ENCODE assay signal across 8 mouse cellular contexts in the genomic region with DNA sequence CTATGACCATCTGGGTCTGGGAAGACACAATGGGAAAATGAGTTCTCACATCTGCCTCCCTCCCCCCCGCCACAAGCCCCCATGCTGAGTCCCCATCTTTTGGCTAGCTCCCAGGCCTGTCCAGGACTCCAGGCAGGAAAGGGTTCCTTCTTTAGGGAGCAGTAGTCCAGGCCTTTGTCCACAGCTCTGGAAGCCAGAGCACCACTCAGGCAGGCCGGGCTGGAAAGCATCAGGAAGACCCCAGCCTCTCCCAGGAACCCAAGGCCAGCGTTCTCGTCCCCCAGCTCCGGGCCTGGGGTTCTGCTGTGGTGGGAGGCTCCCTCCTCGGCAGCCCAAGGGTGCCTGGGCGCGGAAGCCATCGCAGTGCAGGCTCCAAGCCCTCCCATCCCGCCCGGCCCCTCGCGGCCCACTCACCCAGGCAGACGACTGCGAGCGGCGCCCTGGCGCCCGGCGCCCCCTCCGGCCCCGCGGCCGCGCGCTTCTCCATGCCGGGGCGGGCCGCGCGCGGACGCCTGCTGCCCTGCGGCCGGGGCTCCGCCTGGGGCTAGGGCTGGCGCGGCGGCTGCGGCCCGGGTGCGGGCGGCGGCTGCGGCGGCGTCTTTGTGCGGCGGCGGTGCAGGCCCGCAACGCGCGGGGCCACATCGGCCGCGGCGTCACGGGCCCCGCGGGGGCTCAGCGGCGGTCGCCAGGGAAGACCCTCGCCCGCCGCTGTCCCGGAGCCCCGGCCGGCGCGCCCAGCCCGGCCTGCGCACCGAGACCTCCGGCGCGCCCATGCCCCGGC. TPM values are rescaled to one million over a fixed set of nuclear protein-coding genes. Genes with fewer than 3 reads are reported as not detected.
DNase-seq lines count a peak whose midpoint lies in the region; ATAC-seq and TF ChIP-seq lines count a peak whose summit lies in the region.

No protein-coding gene starts in this region.

- H3K9ac ChIP-seq in forebrain, postnatal 0 days, result peak overlapping the region; percentile 97
- peak overlapping the region; percentile 60 for H3K9ac ChIP-seq in limb, embryonic 15.5 days
- H3K9ac ChIP-seq in stomach, embryonic 16.5 days (ENCODE audit: low read length), result peak overlapping the region; percentile 83

- no peaks in the 10 kb centered on the region for H3K9me3 ChIP-seq in forebrain, postnatal 0 days (ENCODE audit: low read length)
- H3K9me3 ChIP-seq in limb, embryonic 15.5 days, result no peaks in the 10 kb centered on the region
- H3K9me3 ChIP-seq in stomach, embryonic 16.5 days (replicated peaks; ENCODE audit: control insufficient read depth, low read length), result no peaks in the 10 kb centered on the region

- peak overlapping the region; percentile 88 for H3K27ac ChIP-seq in forebrain, postnatal 0 days (ENCODE audit: low read depth, low read length)
- H3K27ac ChIP-seq in limb, embryonic 15.5 days, result peak overlapping the region; percentile 47
- no peak overlapping the region for H3K27ac ChIP-seq in stomach, embryonic 16.5 days (ENCODE audit: low read length)

- TF ChIP-seq CTCF in forebrain, postnatal 0 days (IDR thresholded peaks at IDR 0.05; ENCODE audit: low read depth), result no peak

- peaks cover 3% of the 10 kb centered on the region; the same call in 1 of the 2 replicates for H3K4me1 ChIP-seq in forebrain, postnatal 0 days (ENCODE audit: insufficient read depth)
- H3K4me1 ChIP-seq in limb, embryonic 15.5 days, result peaks cover 18% of the 10 kb centered on the region
- H3K4me1 ChIP-seq in stomach, embryonic 16.5 days (ENCODE audit: control insufficient read depth, insufficient read depth, low read length), result peaks cover 4% of the 10 kb centered on the region; the same call in 1 of the 2 replicates

- WGBS in forebrain, postnatal 0 days, result 4% methylated on average over 48 of the region's 79 CpGs
- under 1% methylated on average over 68 of the region's 79 CpGs for WGBS in limb, embryonic 15.5 days
- whole genome bisulfite sequencing in stomach, embryonic 16.5 days, result under 1% methylated on average over 74 of the region's 79 CpGs

- peak overlapping the region; percentile 83 for H3K4me2 ChIP-seq in forebrain, postnatal 0 days (ENCODE audit: low read depth)
- H3K4me2 ChIP-seq in limb, embryonic 15.5 days, result peak overlapping the region; percentile 86
- peak overlapping the region; percentile 84 for H3K4me2 ChIP-seq in stomach, embryonic 16.5 days (ENCODE audit: low read depth, low read length)

- H3K36me3 ChIP-seq in forebrain, postnatal 0 days (ENCODE audit: insufficient read depth), result peaks cover 29% of the 10 kb centered on the region
- H3K36me3 ChIP-seq in limb, embryonic 15.5 days, result peaks cover 12% of the 10 kb centered on the region
- H3K36me3 ChIP-seq in stomach, embryonic 16.5 days (ENCODE audit: control insufficient read depth, insufficient read depth, low read length), result no peaks in the 10 kb centered on the region

- intact Hi-C loops in left cerebral cortex, postnatal 4 days (cut with DNase I), result no loop called here

- peak; percentile 40 for DNase-seq in left cerebral cortex, postnatal 4 days
- DNase-seq in left cerebral cortex, adult 9 months (ENCODE audit: low spot score in 2 of 2), result no peak
- DNase-seq in cerebellum, adult 9-11 months, result peak; percentile 58
- peak; percentile 60 for DNase-seq in forebrain, postnatal 0 days
- no peak for DNase-seq in layer of hippocampus, postnatal 25 days (ENCODE audit: extremely low spot score in 1 of 2, low spot score in 1 of 2)
- DNase-seq in right cerebral cortex, postnatal 25 days, result no peak

- no peaks in the 10 kb centered on the region for H3K27me3 ChIP-seq in forebrain, postnatal 0 days (ENCODE audit: insufficient read depth, low read length)
- H3K27me3 ChIP-seq in limb, embryonic 15.5 days, result peaks cover 5% of the 10 kb centered on the region; the same call in 1 of the 2 replicates
- H3K27me3 ChIP-seq in stomach, embryonic 16.5 days (ENCODE audit: control insufficient read depth, insufficient read depth, low read length), result no peaks in the 10 kb centered on the region

- peak overlapping the region; percentile 90 for H3K4me3 ChIP-seq in forebrain, postnatal 0 days (ENCODE audit: low read depth, low read length)
- H3K4me3 ChIP-seq in limb, embryonic 15.5 days, result peak overlapping the region; percentile 78
- peak overlapping the region; percentile 70 for H3K4me3 ChIP-seq in stomach, embryonic 16.5 days (replicated peaks; ENCODE audit: low read length)

- ATAC-seq in forebrain, postnatal 0 days, result peak; percentile 69
- ATAC-seq in limb, embryonic 15.5 days (ENCODE audit: insufficient number of reproducible peaks, low FRiP score, low TSS enrichment, low read depth), result peak; percentile 15; the same call in 1 of the 2 replicates
- peak; percentile 44; the same call in 1 of the 2 replicates for ATAC-seq in stomach, embryonic 16.5 days (ENCODE audit: insufficient read depth, low FRiP score)

RNA-seq across cellular contexts. Expression of gene Lrp3, which starts 0.7 kb away (rescaled TPM):
- 100 to 1,000 TPM; 102 to 107 TPM for total RNA-seq in left cerebral cortex, postnatal 4 days (2021)
- total RNA-seq in forebrain, postnatal 0 days (2014; rRNA removed), result 109 and 122 TPM in 2 replicates
- 20.9 and 22.1 TPM in 2 replicates for polyA plus RNA-seq in forebrain, postnatal 0 days (2015; fragmentation: Nextera tagmentation; extraction: Ambion mirVana)
- 8.3 and 8.8 TPM in 2 replicates for polyA plus RNA-seq in limb, embryonic 15.5 days (2015; fragmentation: Nextera tagmentation; extraction: Ambion mirVana)
- 4.9 and 5.5 TPM in 2 replicates for polyA plus RNA-seq in stomach, embryonic 16.5 days (2015; fragmentation: Nextera tagmentation; extraction: Ambion mirVana)
- 10 to 100 TPM; 69.7 to 76.6 TPM for total RNA-seq in layer of hippocampus, postnatal 25 days (2021)

RNA-seq across cellular contexts. Expression of gene Slc7a10, which starts 28.4 kb away (rescaled TPM):
- 10 to 100 TPM; 18.3 to 21.5 TPM for total RNA-seq in left cerebral cortex, postnatal 4 days (2021)
- total RNA-seq in forebrain, postnatal 0 days (2014; rRNA removed), result 12.3 and 12.7 TPM in 2 replicates
- polyA plus RNA-seq in forebrain, postnatal 0 days (2015; fragmentation: Nextera tagmentation; extraction: Ambion mirVana), result 8.0 and 15.2 TPM in 2 replicates
- 6.7 and 8.6 TPM in 2 replicates for polyA plus RNA-seq in limb, embryonic 15.5 days (2015; fragmentation: Nextera tagmentation; extraction: Ambion mirVana)
- 3.6 and 5.0 TPM in 2 replicates for polyA plus RNA-seq in stomach, embryonic 16.5 days (2015; fragmentation: Nextera tagmentation; extraction: Ambion mirVana)
- total RNA-seq in layer of hippocampus, postnatal 25 days (2021), result 10 to 100 TPM; 49.4 to 52.3 TPM

Comparison
In these comparisons a context has a peak if more than half of its experiments do, and no peak if none do; other contexts are left out.
1. DNase-seq: peak in left cerebral cortex, postnatal 4 days (single experiment), cerebellum, adult 9-11 months (single experiment) and forebrain, postnatal 0 days (single experiment); none in left cerebral cortex, adult 9 months (0 of 2), layer of hippocampus, postnatal 25 days (0 of 2) and right cerebral cortex, postnatal 25 days (single experiment).
2. ATAC-seq: peak in every context shown above with its lines; median percentile 69 in forebrain, postnatal 0 days; 44 in stomach, embryonic 16.5 days; 15 in limb, embryonic 15.5 days.
3. Peak in every context shown above with its lines, with median percentiles within 50 percentile points of each other: H3K4me2 ChIP-seq, H3K4me3 ChIP-seq and H3K9ac ChIP-seq.